Mouse (Mus musculus) cerebellum, adult 11-12 months (tissue): ENCODE data around the gene Nsun7.

Source experiments
- DNase-seq: peaks from one replicate; pipeline ENCODE4 v3.0.0; 2022

Nsun7 gene

DNA sequence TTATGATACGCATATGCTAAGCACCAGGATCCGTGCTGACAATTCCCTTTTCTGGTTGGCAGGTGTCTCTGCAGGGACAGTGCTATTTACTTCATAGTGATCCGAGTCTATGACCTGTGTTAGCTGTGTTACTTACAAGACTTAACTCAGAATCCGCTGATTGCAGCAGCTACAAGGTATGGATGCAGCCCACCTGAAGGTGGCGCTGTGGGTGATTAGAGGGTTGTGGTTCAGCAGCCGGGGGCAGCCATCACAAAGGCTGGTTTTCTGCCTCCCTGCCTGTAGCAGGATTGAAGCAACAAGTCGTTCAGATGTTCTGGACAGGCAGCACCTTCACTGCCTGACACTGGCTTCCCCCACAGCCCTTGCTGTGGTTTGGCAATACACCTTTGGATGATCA, 78.9 kb downstream of the Nsun7 start:
- DNase-seq, result no peak

GRCm38 (mm10) chr5:66340356-66341102, 80.8 kb downstream of the Nsun7 start:
- no peak for DNase-seq

DNA sequence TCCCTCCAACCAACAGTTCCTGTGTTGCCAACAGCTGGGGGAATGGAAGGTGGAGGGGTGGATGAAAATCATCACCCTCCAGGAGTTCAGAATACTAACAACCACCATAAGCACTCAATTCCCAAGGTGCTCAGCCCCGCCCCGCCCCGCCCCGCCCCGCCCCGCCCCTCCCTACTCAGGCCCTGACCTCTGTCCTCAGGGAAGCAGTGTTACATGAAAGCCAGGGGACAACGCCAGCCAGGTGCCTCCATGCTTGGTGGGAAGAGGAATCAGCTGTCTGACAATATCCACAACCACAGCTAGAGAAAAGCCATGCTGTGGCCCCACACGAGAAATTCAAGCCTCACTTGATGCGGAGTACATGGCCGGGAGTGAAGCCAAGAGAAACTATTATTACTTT, 82.2 kb downstream of the Nsun7 start:
- no peak for DNase-seq

GRCm38 (mm10) chr5:66342285-66342684, 82.6 kb downstream of the Nsun7 start:
- DNase-seq, result no peak

- DNase-seq, result no peak
Measured at GRCm38 (mm10) chr5:66344182-66344581, 84.5 kb downstream of the Nsun7 start.

DNA sequence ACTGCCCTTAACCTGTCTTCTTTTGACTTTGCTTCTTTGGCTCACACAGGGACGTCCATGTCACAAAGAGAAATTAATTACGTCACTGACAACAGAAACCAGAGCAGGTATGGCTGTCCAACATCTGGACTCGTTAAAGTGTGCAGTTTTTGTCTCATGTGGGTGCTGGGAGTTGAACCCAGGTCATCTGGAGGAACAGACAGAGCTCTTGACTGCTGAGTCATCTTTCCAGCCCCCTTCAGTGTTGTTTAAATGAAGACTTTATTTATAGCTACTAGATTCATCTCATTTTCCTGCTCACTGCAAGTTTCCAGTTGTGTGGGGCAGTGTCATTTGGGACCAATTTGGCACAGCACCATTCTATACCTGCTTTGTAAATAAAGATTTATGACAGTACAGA, 85.4 kb downstream of the Nsun7 start:
- no peak for DNase-seq

DNA sequence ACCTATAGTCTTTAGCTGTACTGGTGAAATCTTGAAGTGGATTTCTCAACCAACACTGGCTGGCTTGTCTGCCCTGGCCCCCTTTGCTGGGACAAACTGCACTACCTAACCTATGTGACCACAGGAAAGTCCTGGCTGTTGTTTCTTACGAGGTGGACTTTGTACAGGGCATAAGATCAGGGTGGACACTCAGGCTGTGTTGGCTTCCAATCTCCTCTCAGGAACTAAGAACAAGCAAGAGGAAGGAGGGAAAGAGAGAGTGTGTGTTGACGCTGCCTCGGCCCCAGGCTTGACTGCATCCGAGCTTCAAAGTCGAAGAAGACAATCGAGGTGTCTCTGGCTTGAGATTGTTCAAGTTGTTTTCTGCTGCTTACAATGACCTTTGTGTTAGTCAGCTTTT, 87.1 kb downstream of the Nsun7 start:
- DNase-seq, result no peak
